Mouse (Mus musculus): Measurements from ENCODE around the gene Vsig2. TPM values are rescaled to one million over a fixed set of nuclear protein-coding genes. Genes with fewer than 3 reads are reported as not detected.

Vsig2 gene
- total RNA-seq, 2 experiments from 2014 or later, result 7.9 to 11.3 TPM

DNA sequence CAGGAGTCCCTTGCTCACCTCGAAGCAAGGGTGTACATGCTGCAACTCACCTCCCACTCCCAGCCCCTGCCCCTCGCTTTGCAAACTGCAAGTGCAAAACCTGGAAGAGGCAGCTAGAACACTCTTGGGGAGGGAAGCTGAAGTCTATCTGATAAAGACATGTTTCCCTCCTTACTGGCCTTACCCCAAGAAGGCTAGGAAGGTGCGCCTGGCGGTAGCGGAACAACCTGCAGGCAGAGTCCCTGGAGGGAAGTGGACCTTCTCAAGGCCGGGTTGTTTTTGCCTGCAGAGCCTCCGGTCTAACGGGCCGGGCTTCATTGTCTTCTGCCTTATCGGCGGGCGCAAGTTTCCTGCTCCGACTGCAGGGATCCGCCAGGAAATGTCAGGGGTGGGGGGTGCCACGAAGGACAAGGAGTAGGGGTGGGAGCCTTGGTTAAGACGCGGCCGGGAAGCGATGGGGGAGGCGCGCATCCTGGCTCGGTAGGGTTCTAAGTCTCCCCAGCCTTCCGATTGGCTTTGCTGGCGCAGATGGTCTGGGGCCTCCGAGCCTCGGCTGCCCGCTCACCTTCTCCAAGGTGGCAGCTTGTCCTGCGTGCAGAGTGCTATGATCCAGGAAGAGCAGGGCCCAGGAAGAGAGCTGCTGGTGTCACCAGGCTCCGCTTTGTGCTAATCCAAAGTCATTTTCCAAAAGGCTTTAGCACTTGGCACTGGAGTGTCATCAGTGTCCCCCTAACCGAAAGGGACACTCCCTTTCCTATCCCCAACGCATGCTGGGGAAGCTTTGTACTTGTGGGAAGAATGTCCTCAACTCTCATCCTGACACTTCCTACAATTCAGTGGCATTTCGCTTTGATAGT lies 8.8 kb upstream of the Vsig2 start:
- intact Hi-C loops (cut with DNase I), result loop anchor here (2.0 kb wide), 2 partner anchors 15 to 41 kb away; partner anchors contain the start of gene Msantd2
- peak; percentile 77 to 79 for DNase-seq

GRCm38 (mm10) chr9:37530888-37531705 lies 8.0 kb upstream of the Vsig2 start:
- intact Hi-C loops (cut with DNase I), result loop anchor here (2.0 kb wide), 2 partner anchors 14 to 42 kb away; partner anchors contain the start of gene Msantd2
- peak; percentile 61 to 73 for DNase-seq

- no peak for DNase-seq
- intact Hi-C loops (cut with DNase I), result no loop called here
Measured at GRCm38 (mm10) chr9:37536851-37537250, 2.2 kb upstream of the Vsig2 start.

DNA sequence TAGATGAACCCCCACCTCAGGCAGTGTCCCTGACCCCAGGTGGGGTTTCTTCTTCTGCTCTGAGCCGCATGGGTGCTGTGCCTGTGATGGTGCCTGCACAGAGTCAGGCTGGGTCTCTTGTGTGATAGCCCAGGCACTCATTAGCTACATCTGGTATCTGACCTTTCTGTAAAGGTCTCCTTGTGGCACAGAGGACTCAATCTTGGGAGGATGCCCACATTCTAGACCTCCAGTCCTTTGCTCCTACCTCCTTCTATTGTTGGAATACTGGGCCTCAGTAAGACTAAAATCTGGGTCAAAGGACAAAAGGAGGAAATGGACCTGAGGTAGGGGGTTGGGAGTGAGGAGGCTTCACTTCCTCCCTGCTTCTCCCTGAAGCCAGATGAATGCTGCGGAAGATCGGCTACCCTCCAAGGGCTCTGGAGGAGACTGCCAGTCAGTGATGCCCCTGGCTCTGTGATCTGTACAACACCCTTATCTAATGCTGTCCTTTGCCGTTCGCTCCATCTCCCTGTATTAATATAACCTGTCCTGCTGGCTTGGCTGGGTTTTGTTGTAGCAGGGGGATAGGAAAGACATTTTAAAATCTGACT lies 1.3 kb upstream of the Vsig2 start:
- intact Hi-C loops (cut with DNase I), result no loop called here
- DNase-seq, result no peak

GRCm38 (mm10) chr9:37540226-37540625 lies 1.2 kb downstream of the Vsig2 start:
- no peak for DNase-seq
- intact Hi-C loops (cut with DNase I), result no loop called here

DNA sequence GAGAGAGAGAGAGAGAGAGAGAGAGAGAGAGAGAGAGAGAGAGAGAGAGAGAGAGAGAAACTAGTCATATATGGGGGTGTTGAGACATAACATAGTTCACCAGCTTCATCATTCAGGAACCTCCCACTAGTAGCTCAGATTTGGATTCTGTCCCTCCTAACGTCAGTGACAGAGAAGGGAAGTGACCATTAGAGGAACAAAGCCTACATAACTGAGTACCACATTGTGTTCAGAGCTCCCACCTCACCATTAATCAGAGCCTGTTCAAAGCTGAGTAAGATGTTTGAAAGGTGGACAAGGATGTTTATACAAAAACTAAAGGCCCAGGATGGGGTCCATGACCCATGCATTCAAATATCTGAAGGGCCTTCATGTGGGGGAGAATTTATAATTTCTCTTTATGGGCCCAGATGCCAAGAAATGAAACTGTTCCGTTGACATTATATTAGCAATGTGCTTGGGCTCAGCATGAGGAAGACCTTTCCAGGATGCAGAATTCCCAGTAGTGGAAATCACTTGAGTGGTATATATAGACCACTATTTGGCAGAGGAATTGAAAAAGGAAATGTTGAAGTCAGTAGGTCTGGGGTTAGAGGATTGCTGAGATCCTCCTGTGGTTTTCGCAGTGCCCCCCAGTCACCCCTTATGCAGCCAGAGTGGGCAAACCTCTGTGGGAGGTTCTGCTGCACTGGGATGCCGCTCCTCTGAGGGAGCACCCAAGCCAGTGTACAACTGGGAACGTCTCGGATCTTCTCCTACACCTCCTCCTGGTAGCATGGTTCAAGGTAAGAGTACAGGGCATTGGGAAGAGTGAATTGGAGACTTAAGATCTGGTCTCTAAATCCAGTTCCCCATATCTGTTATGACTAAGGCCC lies 1.9 kb downstream of the Vsig2 start:
- DNase-seq, result no peak
- intact Hi-C loops (cut with DNase I), result no loop called here

DNA sequence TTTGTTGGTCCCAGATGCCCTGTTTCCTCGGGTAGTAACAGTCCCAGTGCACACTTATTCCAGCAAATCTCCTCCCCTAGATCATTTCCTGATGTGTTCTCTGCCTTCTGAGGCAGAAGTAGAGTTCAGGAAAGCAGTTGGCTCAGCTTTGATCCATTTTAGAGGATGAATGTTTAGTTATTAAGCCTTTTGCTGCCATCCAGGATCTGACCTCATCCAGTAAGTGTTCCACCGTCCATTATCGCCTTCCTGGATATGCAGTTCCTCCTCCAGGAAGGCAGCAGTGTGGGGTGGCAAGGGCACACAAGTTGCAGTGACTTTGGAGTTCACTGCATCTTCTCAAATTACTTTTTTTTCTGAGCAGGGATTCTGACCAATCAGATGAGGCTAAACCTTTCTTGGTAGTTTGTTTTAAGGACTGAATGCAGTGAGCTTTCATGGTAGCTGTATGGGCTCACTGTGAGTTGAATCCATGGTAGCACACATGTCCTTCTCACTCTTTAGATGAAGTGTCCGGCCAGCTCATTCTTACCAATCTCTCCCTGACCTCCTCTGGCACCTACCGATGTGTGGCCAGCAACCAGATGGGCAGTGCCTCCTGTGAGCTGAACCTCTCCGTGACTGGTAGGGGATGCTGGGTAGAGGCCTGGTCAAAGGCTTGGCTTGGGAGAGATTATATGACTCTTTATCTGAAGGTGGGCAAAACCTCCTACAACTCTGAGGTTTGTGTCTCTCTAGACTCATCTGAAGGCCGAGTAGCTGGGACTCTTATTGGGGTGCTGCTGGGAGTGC lies 3.0 kb downstream of the Vsig2 start:
- DNase-seq, result no peak
- intact Hi-C loops (cut with DNase I), result no loop called here

DNA sequence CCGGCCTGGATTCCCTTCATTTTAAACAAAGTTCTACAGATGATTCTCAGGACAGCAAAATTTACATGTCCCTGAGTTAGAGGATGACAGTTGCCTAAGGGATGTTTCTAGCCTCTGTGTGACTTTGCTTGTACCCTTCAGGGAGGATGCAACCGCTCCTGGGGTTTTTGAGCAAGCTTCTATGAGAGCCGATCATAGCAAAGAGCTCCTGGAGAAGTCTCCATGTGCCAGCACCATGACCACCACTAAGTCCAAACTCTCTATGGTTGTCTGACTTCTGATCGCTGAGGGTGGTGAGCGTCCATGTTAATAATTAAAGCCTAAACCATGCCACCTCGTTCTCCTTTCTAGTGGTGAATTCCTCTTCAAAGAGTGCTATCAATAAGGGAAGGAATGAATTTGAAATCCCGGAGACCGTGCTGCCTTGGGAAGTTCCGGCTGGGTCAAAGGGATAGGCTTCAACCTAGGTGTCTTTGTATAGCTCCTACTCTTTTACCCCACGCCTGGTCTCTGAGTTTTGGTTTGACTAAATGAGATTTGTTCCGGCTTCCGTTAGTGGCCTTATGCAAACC lies 4.9 kb downstream of the Vsig2 start:
- intact Hi-C loops (cut with DNase I), result loop anchor here (1.0 to 2.0 kb wide), 3 partner anchors 13 to 114 kb away; no protein-coding TSS in a partner anchor
- DNase-seq, result no peak

DNA sequence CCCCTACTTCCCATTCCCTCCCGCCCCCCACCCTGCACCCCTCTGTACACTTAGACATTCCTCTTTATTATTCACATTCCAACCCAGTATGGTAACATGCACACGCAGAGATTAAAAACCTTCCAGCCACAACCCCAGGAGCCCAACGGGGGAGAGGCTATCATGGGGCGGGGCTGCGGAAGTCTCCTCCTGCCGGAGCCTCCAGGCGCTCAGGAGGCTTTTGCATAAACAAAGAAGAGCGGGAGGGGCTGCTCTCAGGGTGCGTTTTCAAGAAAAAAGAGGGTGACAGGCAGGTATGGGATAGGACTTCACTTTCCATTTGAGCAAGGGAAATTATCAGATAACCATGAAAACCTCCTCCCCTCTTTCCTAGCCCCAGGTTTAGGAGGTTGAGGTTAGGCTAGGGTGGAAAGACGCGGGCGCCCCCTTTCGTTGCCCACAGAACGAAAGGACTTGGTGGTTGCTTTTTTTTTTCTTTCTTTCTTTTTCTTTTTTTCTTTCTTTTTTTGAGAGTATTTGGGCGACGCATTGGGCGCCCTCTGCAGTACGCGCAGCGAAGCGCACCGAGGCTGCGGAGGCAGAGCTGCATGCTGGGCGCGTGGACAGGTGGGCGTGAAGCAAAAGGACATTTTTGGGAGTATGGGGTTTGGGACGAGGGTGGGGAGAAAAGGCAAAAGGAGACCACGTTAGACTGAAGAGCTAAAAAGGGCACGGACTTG lies 5.6 kb downstream of the Vsig2 start:
- DNase-seq, result peak; percentile 66 to 78
- intact Hi-C loops (cut with DNase I), result loop anchor here (1.0 to 5.0 kb wide), 4 partner anchors 14 to 137 kb away; no protein-coding TSS in a partner anchor

DNA sequence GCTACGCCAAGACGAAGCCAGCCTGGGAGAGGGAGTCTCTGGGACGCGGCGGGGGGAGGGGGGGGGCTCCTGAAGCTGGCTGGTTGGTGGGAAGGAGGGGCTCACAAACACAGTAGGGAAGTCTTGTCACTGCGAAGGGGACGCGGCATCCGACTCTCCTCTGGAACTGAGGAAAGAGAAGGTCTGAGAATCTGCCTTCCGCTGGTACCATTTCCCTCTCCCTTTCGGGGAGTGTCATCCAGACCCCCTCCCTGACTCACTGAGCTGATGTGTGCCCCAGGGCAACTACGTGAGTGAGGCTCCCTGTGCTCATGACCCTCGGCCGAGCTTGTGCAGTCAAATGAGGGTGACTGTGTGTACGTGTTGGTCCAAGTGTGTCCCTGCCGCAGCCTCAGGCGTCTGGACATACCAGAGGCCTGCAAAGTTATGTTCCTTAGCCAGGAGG lies 6.1 kb downstream of the Vsig2 start:
- no peak for DNase-seq

GRCm38 (mm10) chr9:37545847-37546452 lies 6.9 kb downstream of the Vsig2 start:
- DNase-seq, result peak; percentile 31 to 44
- intact Hi-C loops (cut with DNase I), result loop anchor here (2.0 to 5.0 kb wide), 3 partner anchors 15 to 139 kb away; no protein-coding TSS in a partner anchor

More for the DNA sequence above, 6.1 kb downstream of the Vsig2 start:
- intact Hi-C loops (cut with DNase I), result loop anchor here (2.0 to 5.0 kb wide), 3 partner anchors 14 to 138 kb away; no protein-coding TSS in a partner anchor

GRCm38 (mm10) chr9:37546889-37547288 lies 7.8 kb downstream of the Vsig2 start:
- intact Hi-C loops (cut with DNase I), result loop anchor here (5.0 kb wide), 1 partner anchor 140 kb away; no protein-coding TSS in a partner anchor
- no peak for DNase-seq

GRCm38 (mm10) chr9:37550435-37550834 lies 11.4 kb downstream of the Vsig2 start:
- DNase-seq, result no peak
- intact Hi-C loops (cut with DNase I), result loop anchor here (5.0 kb wide), 1 partner anchor 62 kb away; the partner anchor contains the start of gene Spa17

DNA sequence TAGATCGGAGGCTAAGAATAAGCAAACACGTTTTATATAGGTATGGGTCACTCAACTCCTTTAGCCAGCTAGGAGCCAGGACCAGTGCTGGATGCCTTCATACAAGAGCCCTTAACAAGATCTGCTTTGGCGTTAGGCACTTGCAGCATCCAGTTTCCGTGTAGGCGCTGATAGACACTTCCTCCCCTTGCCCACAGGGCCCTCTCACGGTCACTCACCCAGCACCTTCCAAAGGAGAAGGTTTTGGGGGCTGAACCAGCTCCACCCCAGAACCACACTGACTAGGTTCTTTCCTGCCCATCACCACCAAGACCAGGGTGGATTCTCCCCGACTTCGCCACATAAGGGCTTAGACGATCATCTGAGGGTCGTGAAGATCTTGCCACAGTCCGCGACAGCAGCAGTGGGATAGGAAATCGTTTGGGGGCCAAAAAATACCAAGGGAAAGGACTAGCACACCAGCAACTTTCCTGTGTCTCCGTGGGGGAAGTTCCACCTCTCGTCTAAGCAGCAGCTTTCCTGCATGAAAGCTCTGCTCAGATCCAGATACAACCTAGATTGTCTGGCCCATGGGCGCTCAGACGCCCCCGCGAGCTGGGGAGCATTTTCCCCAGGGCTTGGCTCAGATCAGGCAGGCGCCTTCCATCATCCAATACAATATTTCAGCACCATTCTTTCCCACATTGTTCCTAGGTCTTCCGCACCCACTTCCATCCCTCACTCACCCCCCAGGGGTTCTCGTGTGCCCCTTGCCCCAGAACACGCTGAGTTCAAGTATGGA lies 12.9 kb downstream of the Vsig2 start:
- intact Hi-C loops (cut with DNase I), result loop anchor here (5.0 kb wide), 1 partner anchor 60 kb away; the partner anchor contains the start of gene Spa17
- DNase-seq, result no peak

DNA sequence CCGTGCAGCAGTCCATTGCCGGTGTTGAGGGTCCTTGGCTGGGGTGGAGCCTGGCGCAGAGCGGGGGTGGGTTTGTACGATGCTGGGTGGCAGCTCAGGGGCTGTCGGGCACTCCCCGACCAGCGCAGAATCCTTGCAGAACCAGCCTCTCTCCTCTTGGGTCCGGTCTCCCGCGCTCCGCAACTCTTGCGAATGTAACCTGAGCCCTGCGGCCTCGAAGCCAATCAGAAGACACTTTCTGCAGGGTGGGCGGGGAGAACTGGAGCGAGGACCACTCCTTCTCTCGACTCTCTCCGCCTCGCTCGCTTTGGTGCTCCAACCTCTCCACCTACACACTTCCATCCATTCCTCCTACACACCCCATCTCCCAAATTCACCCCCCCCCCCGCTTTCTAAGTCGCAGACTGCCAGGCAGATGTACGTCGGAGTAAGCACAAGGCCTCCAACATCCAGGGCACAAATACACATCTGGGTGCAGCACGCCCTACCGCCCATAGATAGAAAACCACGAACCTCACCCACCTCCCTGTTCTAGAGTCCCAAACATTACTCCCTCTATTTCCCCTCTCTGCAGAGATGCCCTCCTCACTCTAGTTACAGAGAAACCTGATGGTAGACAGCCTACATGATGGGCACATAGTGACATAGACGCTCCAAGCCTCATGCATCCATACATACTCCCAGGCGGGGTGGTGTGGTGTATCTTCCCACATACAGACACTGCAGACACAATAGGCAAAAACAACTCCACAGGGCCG lies 13.7 kb downstream of the Vsig2 start, which contains the start of gene Nrgn:
TSS of gene Nrgn (minus strand) at position 369 of the 758 bp plus-strand sequence.
- intact Hi-C loops (cut with DNase I), result loop anchor here (5.0 kb wide), 1 partner anchor 60 kb away; the partner anchor contains the start of gene Spa17
- peak; percentile 80 to 81 for DNase-seq

All from heart, postnatal 14 days (tissue).